Mouse (Mus musculus): ENCODE measurements at regions not wholly inside any gene's neighbourhood (a gene's known extent, or its start where the extent isn't known, plus 50 kb on each side); places are given as distances from the start of the nearest gene placed in this dataset.
A peak's percentile ranks its signal among the peaks of the same experiment; 100 is the strongest.

GRCm38 (mm10) chr1:126993061-126993640 is 162.6 kb upstream of the Nckap5 start:
- Histone ChIP-seq H3K36me3 (no peaks in the 10 kb centered on the region), H3K4me1 (peaks cover 11% of the 10 kb centered on the region), H3K9ac (no peak overlapping the region), H3K27ac (no peak overlapping the region), H3K27me3 (no peaks in the 10 kb centered on the region), H3K4me2 (replicated peaks) (no peak overlapping the region), H3K9me3 (no peaks in the 10 kb centered on the region), H3K4me3 (no peak overlapping the region)
- ATAC-seq (ENCODE audit: low FRiP score, low read depth), result peak; percentile 58; the same call in 1 of the 2 replicates
- WGBS, result 61% methylated on average over 1 of the region's 1 CpGs

GRCm38 (mm10) chr1:126992441-126992840 is 161.8 kb upstream of the Nckap5 start:
- no peak overlapping the region for H3K27ac ChIP-seq
- H3K9me3 ChIP-seq, result no peaks in the 10 kb centered on the region
- no peak overlapping the region for H3K4me3 ChIP-seq
- H3K27me3 ChIP-seq, result no peaks in the 10 kb centered on the region
- peaks cover 11% of the 10 kb centered on the region for H3K4me1 ChIP-seq
- no peak overlapping the region for H3K9ac ChIP-seq
- no peak overlapping the region for H3K4me2 ChIP-seq (replicated peaks)
- H3K36me3 ChIP-seq, result no peaks in the 10 kb centered on the region
- no peak for ATAC-seq (ENCODE audit: low FRiP score, low read depth)
- WGBS, result 42% methylated on average over 4 of the region's 4 CpGs

- Histone ChIP-seq H3K27me3 (no peaks in the 10 kb centered on the region), H3K4me2 (replicated peaks) (no peak overlapping the region), H3K4me3 (no peak overlapping the region), H3K9ac (no peak overlapping the region), H3K9me3 (peaks cover 8% of the 10 kb centered on the region; the same call in 1 of the 2 replicates), H3K36me3 (no peaks in the 10 kb centered on the region), H3K4me1 (no peaks in the 10 kb centered on the region), H3K27ac (no peak overlapping the region)
- no peak for ATAC-seq (ENCODE audit: low FRiP score, low read depth)
- WGBS, result 79% methylated on average over 5 of the region's 5 CpGs
Observed at GRCm38 (mm10) chr1:126982805-126983204, 152.2 kb upstream of the Nckap5 start.

GRCm38 (mm10) chr1:126980311-126980710 is 149.7 kb upstream of the Nckap5 start:
- H3K4me3 ChIP-seq, result no peak overlapping the region
- WGBS, result 93% methylated on average over 14 of the region's 14 CpGs
- no peak overlapping the region for H3K4me2 ChIP-seq (replicated peaks)
- H3K36me3 ChIP-seq, result no peaks in the 10 kb centered on the region
- H3K4me1 ChIP-seq, result no peaks in the 10 kb centered on the region
- peaks cover 8% of the 10 kb centered on the region; the same call in 1 of the 2 replicates for H3K9me3 ChIP-seq
- no peaks in the 10 kb centered on the region for H3K27me3 ChIP-seq
- H3K27ac ChIP-seq, result no peak overlapping the region
- no peak overlapping the region for H3K9ac ChIP-seq
- no peak for ATAC-seq (ENCODE audit: low FRiP score, low read depth)

- H3K4me2 ChIP-seq (replicated peaks), result no peak overlapping the region
Observed at GRCm38 (mm10) chr1:126973871-126974270, 143.3 kb upstream of the Nckap5 start.

GRCm38 (mm10) chr1:126971777-126972421 is 141.3 kb upstream of the Nckap5 start:
- Histone ChIP-seq H3K4me3 (no peak overlapping the region), H3K27ac (no peak overlapping the region), H3K9ac (no peak overlapping the region), H3K4me1 (no peaks in the 10 kb centered on the region), H3K36me3 (no peaks in the 10 kb centered on the region), H3K9me3 (no peaks in the 10 kb centered on the region), H3K27me3 (no peaks in the 10 kb centered on the region), H3K4me2 (replicated peaks) (no peak overlapping the region)
- no peak for ATAC-seq (ENCODE audit: low FRiP score, low read depth)
- WGBS, result 64% methylated on average over 10 of the region's 10 CpGs

More at GRCm38 (mm10) chr1:126973871-126974270, 143.3 kb upstream of the Nckap5 start:
- Histone ChIP-seq H3K36me3 (no peaks in the 10 kb centered on the region), H3K9ac (no peak overlapping the region), H3K4me1 (no peaks in the 10 kb centered on the region), H3K27ac (no peak overlapping the region), H3K9me3 (no peaks in the 10 kb centered on the region), H3K27me3 (no peaks in the 10 kb centered on the region), H3K4me3 (no peak overlapping the region)
- no peak for ATAC-seq (ENCODE audit: low FRiP score, low read depth)
- 81% methylated on average over 1 of the region's 1 CpGs for WGBS

GRCm38 (mm10) chr1:126971118-126971517 is 140.5 kb upstream of the Nckap5 start:
- ATAC-seq (ENCODE audit: low FRiP score, low read depth), result no peak
- Histone ChIP-seq H3K4me2 (replicated peaks) (no peak overlapping the region), H3K27me3 (no peaks in the 10 kb centered on the region), H3K4me1 (no peaks in the 10 kb centered on the region), H3K36me3 (no peaks in the 10 kb centered on the region), H3K9me3 (no peaks in the 10 kb centered on the region), H3K9ac (no peak overlapping the region), H3K4me3 (no peak overlapping the region), H3K27ac (no peak overlapping the region)
- 71% methylated on average over 1 of the region's 1 CpGs for WGBS

GRCm38 (mm10) chr1:126966394-126966793 is 135.8 kb upstream of the Nckap5 start:
- no peak overlapping the region for H3K27ac ChIP-seq
- no peak overlapping the region for H3K9ac ChIP-seq
- H3K27me3 ChIP-seq, result no peaks in the 10 kb centered on the region
- no peak overlapping the region for H3K4me3 ChIP-seq
- H3K4me2 ChIP-seq (replicated peaks), result no peak overlapping the region
- ATAC-seq (ENCODE audit: low FRiP score, low read depth), result no peak
- no peaks in the 10 kb centered on the region for H3K36me3 ChIP-seq
- no peaks in the 10 kb centered on the region for H3K4me1 ChIP-seq
- H3K9me3 ChIP-seq, result no peaks in the 10 kb centered on the region

- 70% methylated on average over 12 of the region's 12 CpGs for WGBS
- H3K4me1 ChIP-seq, result no peaks in the 10 kb centered on the region
- no peak overlapping the region for H3K4me3 ChIP-seq
- no peaks in the 10 kb centered on the region for H3K9me3 ChIP-seq
- no peak overlapping the region for H3K9ac ChIP-seq
- no peak for ATAC-seq (ENCODE audit: low FRiP score, low read depth)
- H3K27ac ChIP-seq, result no peak overlapping the region
- H3K27me3 ChIP-seq, result no peaks in the 10 kb centered on the region
- H3K4me2 ChIP-seq (replicated peaks), result no peak overlapping the region
- H3K36me3 ChIP-seq, result no peaks in the 10 kb centered on the region
Observed at GRCm38 (mm10) chr1:126955839-126956720, 125.5 kb upstream of the Nckap5 start.

- Histone ChIP-seq H3K9me3 (0 out of 2 replicates have a peak, but pooled peaks cover 5% of the 10 kb centered on the region), H3K27me3 (no peaks in the 10 kb centered on the region), H3K9ac (no peak overlapping the region), H3K4me3 (no peak overlapping the region), H3K4me2 (replicated peaks) (no peak overlapping the region), H3K36me3 (no peaks in the 10 kb centered on the region), H3K27ac (no peak overlapping the region), H3K4me1 (no peaks in the 10 kb centered on the region)
- ATAC-seq (ENCODE audit: low FRiP score, low read depth), result no peak
- 83% methylated on average over 1 of the region's 1 CpGs for WGBS
Observed at GRCm38 (mm10) chr1:126947860-126948259, 117.3 kb upstream of the Nckap5 start.

GRCm38 (mm10) chr1:126932658-126933057 is 102.1 kb upstream of the Nckap5 start:
- WGBS, result 45% methylated on average over 4 of the region's 4 CpGs
- Histone ChIP-seq H3K4me3 (no peak overlapping the region), H3K9ac (no peak overlapping the region), H3K36me3 (no peaks in the 10 kb centered on the region), H3K4me2 (replicated peaks) (no peak overlapping the region), H3K27ac (no peak overlapping the region), H3K9me3 (peaks cover 7% of the 10 kb centered on the region; the same call in 1 of the 2 replicates), H3K4me1 (peaks cover 22% of the 10 kb centered on the region), H3K27me3 (0 out of 2 replicates have a peak, but pooled peaks cover 6% of the 10 kb centered on the region)
- no peak for ATAC-seq (ENCODE audit: low FRiP score, low read depth)

GRCm38 (mm10) chr1:126931754-126932153 is 101.2 kb upstream of the Nckap5 start:
- no peak overlapping the region for H3K4me3 ChIP-seq
- WGBS, result 3% methylated on average over 6 of the region's 6 CpGs
- H3K27me3 ChIP-seq, result 0 out of 2 replicates have a peak, but pooled peaks cover 8% of the 10 kb centered on the region
- H3K27ac ChIP-seq, result no peak overlapping the region
- no peaks in the 10 kb centered on the region for H3K36me3 ChIP-seq
- H3K4me2 ChIP-seq (replicated peaks), result no peak overlapping the region
- ATAC-seq (ENCODE audit: low FRiP score, low read depth), result peak; percentile 42; the same call in 1 of the 2 replicates
- H3K9ac ChIP-seq, result no peak overlapping the region
- H3K9me3 ChIP-seq, result peaks cover 6% of the 10 kb centered on the region; the same call in 1 of the 2 replicates
- peaks cover 22% of the 10 kb centered on the region for H3K4me1 ChIP-seq
